Mouse (Mus musculus) kidney, adult 2 months (tissue): ENCODE results near the gene Sorcs2.

Experiments used
- CTCF ChIP-seq: fragments of 200-500 bp; conservative IDR thresholded peaks from 2 replicates; pipeline ENCODE4 v1.5.1; 2011; ENCODE audit warnings: low read depth, mild to moderate bottlenecking, control low read depth, low read length, moderate library complexity, mixed read lengths; ENCODE audit not compliant: insufficient read depth, insufficient read length
- POLR2A ChIP-seq: fragments of 200-500 bp; IDR thresholded peaks from one replicate; pipeline ENCODE4 v1.6.1; 2011; ENCODE audit warnings: low read depth, low read length, control low read depth

GRCm38 (mm10) chr5:36371731-36372130 lies 26.2 kb downstream of the Sorcs2 start:
- TF ChIP-seq POLR2A (no peak), CTCF (no peak)
